Mouse (Mus musculus) mouse trophoblast stem cell (cell line): ENCODE data around the gene Gm28051.

Experiments used
- in situ Hi-C, 2 experiments: fragments of 300-500 bp; cut with MseI, MboI; formaldehyde crosslinking; loops; 2 replicates in 1 of 2; 3 replicates in 1 of 2; pipeline ENCODE4 v1.15.1; 2025

The Gm28051 gene

GRCm38 (mm10) chr12:102710851-102711375 lies 46.7 kb downstream of the Gm28051 start:
- in situ Hi-C loops, result loop anchor here in 1 of 2 experiments (25.0 kb wide), 1 partner anchor 199 kb away; no protein-coding TSS in a partner anchor

- in situ Hi-C loops, result loop anchor here in 1 of 2 experiments (25.0 kb wide), 1 partner anchor 198 kb away; no protein-coding TSS in a partner anchor
Measured at GRCm38 (mm10) chr12:102709896-102710295, 47.7 kb downstream of the Gm28051 start.

GRCm38 (mm10) chr12:102708220-102708619 lies 49.3 kb downstream of the Gm28051 start:
- in situ Hi-C loops, result loop anchor here in 1 of 2 experiments (25.0 kb wide), 1 partner anchor 196 kb away; no protein-coding TSS in a partner anchor

- in situ Hi-C loops, result loop anchor here in 1 of 2 experiments (25.0 kb wide), 1 partner anchor 195 kb away; no protein-coding TSS in a partner anchor
Measured at GRCm38 (mm10) chr12:102706833-102707463, 50.6 kb downstream of the Gm28051 start.

GRCm38 (mm10) chr12:102705906-102706640 lies 51.5 kb downstream of the Gm28051 start:
- in situ Hi-C loops, result loop anchor here in 1 of 2 experiments (25.0 kb wide), 1 partner anchor 194 kb away; no protein-coding TSS in a partner anchor

GRCm38 (mm10) chr12:102705216-102705871 lies 52.2 kb downstream of the Gm28051 start:
- in situ Hi-C loops, result loop anchor here in 1 of 2 experiments (25.0 kb wide), 1 partner anchor 193 kb away; no protein-coding TSS in a partner anchor

- in situ Hi-C loops, result loop anchor here in 1 of 2 experiments (25.0 kb wide), 1 partner anchor 192 kb away; no protein-coding TSS in a partner anchor
Measured at GRCm38 (mm10) chr12:102704457-102705198, 52.9 kb downstream of the Gm28051 start, which contains the start of gene Itpk1. TSS of gene Itpk1 (minus strand) at chr12:102704930.

- in situ Hi-C loops, result loop anchor here in 1 of 2 experiments (25.0 kb wide), 1 partner anchor 192 kb away; no protein-coding TSS in a partner anchor
Measured at GRCm38 (mm10) chr12:102703921-102704408, 53.6 kb downstream of the Gm28051 start.

GRCm38 (mm10) chr12:102703441-102703840 lies 54.1 kb downstream of the Gm28051 start:
- in situ Hi-C loops, result loop anchor here in 1 of 2 experiments (25.0 kb wide), 1 partner anchor 191 kb away; no protein-coding TSS in a partner anchor

- in situ Hi-C loops, result loop anchor here in 1 of 2 experiments (25.0 kb wide), 1 partner anchor 191 kb away; no protein-coding TSS in a partner anchor
Measured at GRCm38 (mm10) chr12:102703111-102703412, 54.5 kb downstream of the Gm28051 start.

- in situ Hi-C loops, result loop anchor here in 1 of 2 experiments (25.0 kb wide), 1 partner anchor 190 kb away; no protein-coding TSS in a partner anchor
Measured at GRCm38 (mm10) chr12:102702356-102703110, 55.0 kb downstream of the Gm28051 start.

- in situ Hi-C loops, result loop anchor here in 1 of 2 experiments (25.0 kb wide), 1 partner anchor 189 kb away; no protein-coding TSS in a partner anchor
Measured at GRCm38 (mm10) chr12:102701691-102702207, 55.8 kb downstream of the Gm28051 start.

GRCm38 (mm10) chr12:102700453-102700852 lies 57.1 kb downstream of the Gm28051 start:
- in situ Hi-C loops, result loop anchor here in 1 of 2 experiments (25.0 kb wide), 1 partner anchor 188 kb away; no protein-coding TSS in a partner anchor

- in situ Hi-C loops, result no loop called here
Measured at GRCm38 (mm10) chr12:102699156-102699555, 58.4 kb downstream of the Gm28051 start.

- in situ Hi-C loops, result no loop called here
Measured at GRCm38 (mm10) chr12:102698089-102698684, 59.4 kb downstream of the Gm28051 start.

GRCm38 (mm10) chr12:102697381-102697780 lies 60.2 kb downstream of the Gm28051 start:
- in situ Hi-C loops, result no loop called here

- in situ Hi-C loops, result no loop called here
Measured at GRCm38 (mm10) chr12:102696635-102697354, 60.8 kb downstream of the Gm28051 start.
